ENCODE assay signal across 16 mouse cellular contexts in genomic region chr14:121934597-121934946, GRCm38 (mm10). TPM values are rescaled to one million over a fixed set of nuclear protein-coding genes. Genes with fewer than 3 reads are reported as not detected.
"Had no signal": no experiment of that assay in that cellular context is flagged by ENCODE, and none has a peak within 500 bp of the region (broad histone marks: within the 10 kb centered on the region; RNA-seq: fewer than 3 reads in every experiment).

No protein-coding gene starts in this region.

- H3K9ac ChIP-seq: kidney, embryonic 15.5 days; liver, embryonic 13.5 days; liver, postnatal 0 days; lung, embryonic 15.5 days had no signal

- H3K27me3 ChIP-seq: kidney, embryonic 15.5 days; liver, embryonic 13.5 days; lung, embryonic 15.5 days had no signal

- H3K4me2 ChIP-seq: kidney, embryonic 15.5 days; liver, embryonic 13.5 days; lung, embryonic 15.5 days had no signal

- H3K27ac ChIP-seq: kidney, embryonic 15.5 days; limb, embryonic 10.5 days; liver, embryonic 13.5 days; lung, embryonic 15.5 days; midbrain, embryonic 10.5 days had no signal

- DNase-seq: kidney, adult 2 months; layer of hippocampus, adult 9-11 months; layer of hippocampus, postnatal 36 days; liver, embryonic 13.5 days; lung, postnatal 14 days; midbrain, embryonic 14.5 days; right cerebral cortex, postnatal 25 days; thymus, postnatal 36 days had no signal

- H3K4me3 ChIP-seq: kidney, embryonic 15.5 days; limb, embryonic 10.5 days; liver, embryonic 13.5 days; lung, embryonic 15.5 days; midbrain, embryonic 10.5 days had no signal

- ATAC-seq: liver, postnatal 0 days had no signal

- H3K4me1 ChIP-seq: limb, embryonic 10.5 days had no signal

- H3K9me3 ChIP-seq: kidney, embryonic 15.5 days; limb, embryonic 10.5 days; liver, embryonic 13.5 days; lung, embryonic 15.5 days had no signal

- H3K36me3 ChIP-seq: lung, embryonic 15.5 days had no signal

RNA-seq across cellular contexts. Expression of gene Gpr18, which starts 19.0 kb away (rescaled TPM):
- total RNA-seq: layer of hippocampus, adult 18-20 months; layer of hippocampus, postnatal 36 days; left cerebral cortex, postnatal 10 days had no signal
- polyA plus RNA-seq: limb, embryonic 14.5 days; liver, embryonic 13.5 days; midbrain, embryonic 14.5 days had no signal
